Mouse (Mus musculus) embryo, embryonic 10 days (tissue): ENCODE measurements around the gene Arhgap23.
A peak's percentile ranks its signal among the peaks of the same experiment; 100 is the strongest.

Experiments
- DNase-seq: peaks from one replicate; pipeline ENCODE4 v3.0.0-alpha.2; 2015; ENCODE audit warnings: low spot score

Arhgap23 gene

DNA sequence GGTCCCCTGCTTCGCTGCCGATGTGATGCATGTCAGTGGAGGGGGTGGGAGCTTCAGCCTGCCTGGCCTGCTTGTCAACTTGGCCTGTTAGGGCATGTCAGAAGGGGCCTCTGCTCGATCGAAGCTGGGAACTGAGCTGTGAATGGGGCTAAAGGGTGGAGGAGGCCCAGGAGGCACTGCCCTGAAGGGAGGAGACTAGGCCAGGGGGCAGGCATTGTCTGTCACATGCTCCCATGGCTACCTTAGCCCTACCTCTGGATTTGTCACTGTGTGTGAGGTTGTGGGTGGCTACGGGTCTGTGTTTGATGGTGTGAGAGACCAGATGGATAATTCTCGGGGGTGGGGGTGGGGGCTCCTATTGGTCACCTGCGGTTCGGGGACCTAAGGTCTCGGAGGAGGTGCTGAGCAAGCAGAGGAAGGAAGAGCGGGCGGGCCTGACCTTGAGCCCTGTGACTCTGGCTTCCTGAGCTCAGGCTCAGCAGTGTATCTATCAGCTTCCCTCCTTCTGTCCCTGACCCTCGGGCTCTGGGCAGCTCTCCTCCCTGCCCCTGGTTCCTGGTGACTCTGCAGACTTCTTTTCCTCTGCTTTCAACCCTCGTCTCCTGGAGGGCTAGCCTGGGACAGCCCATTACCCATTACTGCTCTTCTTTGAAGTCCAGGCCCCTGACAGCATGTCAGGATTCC lies 20.6 kb downstream of the Arhgap23 start:
- DNase-seq = peak; percentile 59

DNA sequence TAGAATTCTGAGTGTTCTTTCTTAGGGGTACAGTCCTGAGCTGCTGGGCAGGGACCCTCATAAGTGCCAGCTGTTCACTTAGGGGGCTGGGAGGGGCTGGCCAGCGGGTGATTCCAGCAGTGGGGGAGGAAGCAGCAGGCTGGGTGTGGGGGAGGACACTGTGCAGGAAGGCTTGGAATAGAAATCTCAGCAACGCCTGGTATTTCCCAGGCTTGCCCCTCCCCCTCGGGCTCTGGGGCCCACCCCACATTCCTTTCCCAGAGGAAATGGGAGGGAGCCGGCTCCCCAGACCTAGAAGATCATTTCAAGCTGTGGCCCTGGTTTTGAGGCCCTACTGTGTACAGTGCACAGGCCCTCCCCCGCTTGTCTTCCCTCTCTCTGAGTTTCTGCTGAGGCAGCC lies 22.4 kb downstream of the Arhgap23 start:
- peak; percentile 77 for DNase-seq

GRCm38 (mm10) chr11:97438868-97439267 lies 23.5 kb downstream of the Arhgap23 start:
- DNase-seq = no peak

GRCm38 (mm10) chr11:97439935-97440334 lies 24.6 kb downstream of the Arhgap23 start:
- DNase-seq = peak; percentile 45

DNA sequence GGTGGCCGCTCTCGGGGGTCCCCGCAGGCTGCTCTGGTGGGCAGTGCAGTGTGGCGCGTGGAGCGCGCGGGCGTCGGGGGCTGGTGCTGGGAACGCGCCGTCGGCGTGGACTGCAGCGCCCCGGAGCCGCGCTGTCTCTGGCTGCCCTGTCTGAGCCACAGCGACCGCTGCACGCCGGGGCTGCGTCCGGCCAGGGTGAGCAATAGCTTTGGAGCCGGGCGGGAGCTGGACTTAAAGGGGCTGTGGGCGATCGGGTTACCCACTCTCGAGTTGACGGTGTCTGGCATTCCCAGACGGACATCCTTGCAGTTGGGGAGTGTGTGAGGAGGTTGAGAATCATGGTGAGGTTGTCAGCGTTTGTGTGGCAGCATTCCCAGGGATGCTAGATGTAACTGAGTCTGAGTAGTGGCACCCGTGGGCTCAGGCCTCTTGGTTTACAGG lies 25.1 kb downstream of the Arhgap23 start:
- peak; percentile 54 for DNase-seq

GRCm38 (mm10) chr11:97441036-97441657 lies 25.8 kb downstream of the Arhgap23 start:
- no peak for DNase-seq

- DNase-seq = no peak
Measured at GRCm38 (mm10) chr11:97441658-97442125, 26.4 kb downstream of the Arhgap23 start.

DNA sequence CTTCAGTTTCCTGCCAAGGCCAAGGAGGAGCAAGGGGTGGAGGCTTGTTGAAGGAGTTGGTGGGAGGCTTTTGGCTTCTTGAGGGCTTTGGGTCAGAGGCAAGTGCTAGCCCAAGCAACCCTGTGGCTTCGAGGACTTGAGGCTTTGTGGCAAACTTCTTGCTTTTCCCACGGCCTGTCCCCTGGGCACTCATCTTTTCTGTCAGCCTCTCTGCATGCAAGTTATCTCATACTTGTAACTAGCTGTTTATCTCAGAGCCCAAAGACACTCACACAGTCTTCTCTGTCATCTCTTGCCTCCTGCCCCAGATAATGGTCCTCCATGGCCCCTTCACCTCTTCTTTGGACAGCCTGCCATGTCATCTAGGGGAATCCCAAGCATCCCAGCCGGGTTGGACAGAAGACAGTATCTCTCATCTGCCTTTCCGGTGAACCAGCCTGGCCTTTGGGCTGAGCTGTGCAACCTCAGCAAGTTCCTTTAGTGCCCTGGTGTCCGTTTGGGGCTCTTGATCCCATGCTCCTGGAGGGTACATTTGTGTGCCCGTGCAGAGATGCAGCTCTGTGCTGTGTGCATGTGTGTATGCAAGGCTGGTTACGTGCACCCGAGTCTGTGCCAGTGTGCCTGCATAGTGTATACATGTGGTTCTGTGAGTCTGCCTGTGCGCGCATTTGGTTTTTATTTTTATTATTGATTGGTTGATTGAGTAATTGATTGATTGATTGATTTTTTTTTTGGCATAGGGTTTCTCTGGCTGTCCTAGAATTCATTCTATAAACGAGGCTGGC lies 27.8 kb downstream of the Arhgap23 start:
- no peak for DNase-seq

DNA sequence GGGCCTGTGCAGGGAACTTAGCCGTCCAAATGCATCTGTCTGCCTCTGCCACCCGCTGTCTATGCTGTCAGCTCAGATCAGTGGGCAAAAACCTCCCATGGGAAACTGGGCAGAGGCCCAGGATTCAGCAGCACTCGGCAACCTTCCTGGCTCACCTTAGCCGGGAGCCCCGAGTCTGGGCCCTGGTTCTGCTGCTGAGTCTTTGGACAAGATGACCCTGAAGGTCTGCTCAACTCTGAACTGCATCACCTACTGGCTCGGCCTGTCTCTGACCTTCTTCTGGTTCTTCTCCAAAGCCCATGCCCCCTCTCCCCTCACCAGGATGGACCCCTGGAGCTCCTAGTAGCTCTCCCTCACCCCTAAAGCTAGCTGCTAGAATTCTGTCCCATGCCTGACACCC lies 30.3 kb downstream of the Arhgap23 start:
- DNase-seq = no peak

- no peak for DNase-seq
Measured at GRCm38 (mm10) chr11:97445999-97446511, 30.7 kb downstream of the Arhgap23 start.

DNA sequence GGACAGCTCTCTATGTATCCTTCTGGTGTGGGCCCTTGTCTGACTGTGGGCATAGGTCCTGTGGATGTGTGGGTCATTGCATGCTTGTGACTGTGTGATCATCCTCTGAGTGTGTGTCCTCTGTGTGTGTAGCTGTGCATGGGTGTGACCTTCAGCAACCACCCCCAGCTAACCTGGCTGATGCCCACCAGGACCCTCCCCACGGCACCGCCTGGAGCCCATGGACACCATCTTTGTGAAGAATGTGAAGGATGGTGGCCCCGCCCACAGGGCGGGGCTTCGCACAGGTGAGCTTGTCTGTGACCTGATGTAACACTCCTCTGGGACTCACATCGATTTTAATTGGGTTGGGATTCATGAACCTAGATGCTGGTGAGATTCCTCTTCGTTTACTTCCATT lies 32.6 kb downstream of the Arhgap23 start:
- no peak for DNase-seq

DNA sequence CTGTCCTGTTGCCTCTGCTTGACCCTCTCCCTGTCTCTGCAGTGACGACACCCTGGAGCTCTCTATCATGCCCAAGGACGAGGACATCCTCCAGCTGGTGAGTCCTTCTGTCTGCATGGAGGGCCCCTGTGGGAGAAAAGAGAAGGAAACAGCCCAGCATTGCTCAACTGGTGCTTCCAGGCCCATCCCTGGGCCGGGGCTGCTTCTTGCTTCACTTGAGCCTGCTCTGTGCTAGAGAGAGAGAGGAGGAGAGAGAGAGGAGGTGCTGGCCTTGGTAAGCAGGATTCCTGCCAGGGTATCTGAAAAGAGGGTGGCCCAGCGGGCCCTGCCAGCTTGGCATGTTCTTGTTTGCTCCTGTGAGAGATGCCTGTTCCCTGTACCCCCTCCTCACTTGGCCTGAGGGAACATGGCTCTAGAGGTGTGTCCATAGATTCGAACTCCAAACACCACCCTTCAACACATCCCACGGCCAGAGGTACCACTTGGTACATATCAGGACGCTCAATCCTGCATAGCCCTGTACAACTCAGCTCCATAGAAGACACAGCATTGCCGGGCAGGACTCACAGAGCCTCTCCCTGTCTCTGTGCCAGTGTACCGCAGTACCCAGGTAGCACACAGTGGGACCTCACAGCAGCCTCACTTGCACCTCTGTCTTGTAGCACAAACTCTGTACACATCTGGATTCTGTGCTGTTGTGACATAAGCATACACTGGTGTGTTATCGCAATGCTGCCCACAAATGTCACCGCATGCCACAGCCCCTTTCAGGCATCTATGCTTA lies 33.5 kb downstream of the Arhgap23 start:
- DNase-seq = no peak

DNA sequence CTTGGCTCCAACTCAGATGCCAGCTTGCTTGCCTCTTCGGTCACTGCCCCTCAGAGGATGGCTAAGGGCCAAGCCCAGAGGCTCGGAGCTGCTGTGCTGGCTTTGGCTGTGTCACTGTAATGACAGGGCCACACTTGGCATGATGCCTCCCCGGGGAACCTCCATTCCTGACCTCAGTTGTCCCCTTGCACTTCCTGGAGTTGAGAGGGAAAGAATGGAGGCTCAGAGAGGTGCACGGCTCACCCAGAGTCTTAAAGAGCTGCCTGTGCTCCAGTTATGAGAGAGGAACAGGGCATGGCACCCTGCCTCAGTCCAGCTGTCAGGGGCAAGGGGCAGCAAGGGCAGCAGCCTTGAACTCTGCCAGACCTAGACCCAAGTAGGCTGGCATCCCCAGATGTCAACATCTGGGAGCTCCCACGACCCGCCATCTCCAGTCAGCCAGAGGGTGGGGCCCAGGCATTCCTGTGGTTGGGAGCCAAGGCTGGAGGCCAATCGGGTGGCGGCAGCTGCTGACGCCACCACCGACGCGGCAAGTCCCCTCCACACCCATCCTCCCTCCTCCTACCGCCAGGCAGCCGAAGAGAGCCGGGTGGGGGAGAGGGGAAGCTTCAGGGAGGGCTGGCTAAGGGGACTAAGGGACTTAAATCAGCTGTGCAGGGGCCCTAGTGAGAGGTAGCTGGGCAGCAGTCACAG lies 34.4 kb downstream of the Arhgap23 start:
- peak; percentile 85 for DNase-seq

GRCm38 (mm10) chr11:97450305-97450922 lies 35.1 kb downstream of the Arhgap23 start:
- DNase-seq = no peak

- no peak for DNase-seq
Measured at GRCm38 (mm10) chr11:97451625-97452024, 36.3 kb downstream of the Arhgap23 start.

DNA sequence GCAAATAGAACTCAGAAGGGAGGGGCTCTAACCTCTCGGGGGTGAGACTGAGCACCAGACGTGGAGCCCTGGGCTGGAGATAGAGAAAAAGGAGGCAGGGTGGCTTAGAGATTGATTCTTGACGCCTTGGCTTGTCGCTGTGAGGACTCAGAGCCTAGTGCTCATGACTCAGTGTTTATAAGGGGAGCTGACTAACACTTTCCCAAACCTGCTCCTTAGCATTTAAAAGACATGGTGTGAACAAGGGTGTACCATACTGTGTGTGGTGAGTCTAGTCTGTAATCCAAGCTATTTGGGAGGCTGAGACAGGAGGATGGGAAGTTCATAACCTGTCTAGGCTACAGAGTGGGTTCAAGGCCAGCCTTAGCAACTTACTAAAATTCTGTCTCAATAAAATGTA lies 41.8 kb downstream of the Arhgap23 start:
- no peak for DNase-seq

DNA sequence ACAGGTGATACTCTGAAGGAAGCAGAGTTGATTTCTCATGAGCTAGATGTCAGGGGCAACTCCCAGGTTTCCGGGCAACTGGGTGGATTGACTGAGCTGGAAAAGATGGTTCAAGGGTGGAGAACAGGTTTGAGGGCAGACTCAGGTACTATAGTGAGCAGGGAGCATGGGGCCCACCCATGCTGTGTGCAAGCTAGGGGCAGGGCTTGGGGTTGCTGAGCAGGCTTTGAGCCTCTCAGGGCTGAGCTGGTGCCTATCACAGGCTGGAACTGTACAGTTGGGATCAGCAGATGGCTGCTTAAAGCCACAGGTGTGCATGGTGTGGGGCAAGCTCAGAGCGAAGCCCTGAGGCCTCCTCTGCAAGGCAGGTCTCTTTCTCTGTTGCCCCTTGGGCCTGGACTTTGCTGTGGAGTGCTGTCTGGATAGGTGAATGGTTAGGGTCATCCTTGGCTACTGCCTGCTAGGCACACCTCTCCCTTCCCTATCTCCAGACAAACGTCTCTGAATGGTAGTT lies 46.0 kb downstream of the Arhgap23 start:
- no peak for DNase-seq

DNA sequence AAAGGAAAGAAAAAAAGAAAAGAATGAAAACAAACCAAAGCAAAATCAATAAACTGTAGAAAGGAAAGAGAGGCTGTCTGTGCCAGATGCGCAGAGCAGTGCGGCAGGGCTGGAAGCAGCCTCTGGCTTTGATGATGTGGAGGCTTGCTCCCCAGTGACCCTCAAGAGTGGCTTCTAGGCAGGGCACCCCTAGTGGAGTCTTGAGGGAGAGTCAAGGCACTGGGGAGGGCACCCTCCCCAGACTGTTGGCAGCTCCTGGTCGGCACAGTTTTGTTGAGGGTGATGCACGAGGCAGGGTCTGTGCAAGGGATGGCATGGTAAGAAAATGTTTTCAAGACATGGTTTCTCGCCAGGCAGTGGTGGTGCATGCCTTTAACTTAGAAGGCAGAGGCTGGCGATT lies 47.2 kb downstream of the Arhgap23 start:
- DNase-seq = no peak

DNA sequence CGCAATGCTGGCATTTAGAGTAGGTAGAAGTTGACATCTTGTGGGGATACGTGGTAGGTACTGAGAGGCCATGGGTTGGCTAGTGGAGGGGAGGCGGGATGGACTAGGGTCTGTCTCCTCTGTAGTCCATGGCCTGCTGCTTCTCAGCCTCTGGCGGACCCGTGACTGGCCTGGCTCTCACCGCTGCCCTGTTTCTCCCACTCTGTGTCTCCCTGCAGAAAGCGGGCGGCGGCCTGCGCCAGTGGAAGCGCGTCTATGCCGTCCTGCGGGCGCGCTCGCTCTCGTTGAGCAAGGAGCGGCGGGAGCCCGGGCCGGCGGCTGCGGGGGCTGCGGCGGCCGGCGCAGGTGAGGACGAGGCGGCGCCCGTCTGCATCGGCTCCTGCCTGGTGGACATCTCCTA lies 47.8 kb downstream of the Arhgap23 start:
- no peak for DNase-seq

GRCm38 (mm10) chr11:97463991-97464390 lies 48.7 kb downstream of the Arhgap23 start:
- DNase-seq = no peak

GRCm38 (mm10) chr11:97465957-97466356 lies 50.6 kb downstream of the Arhgap23 start:
- no peak for DNase-seq
